Mouse (Mus musculus) cortical plate, adult 2 months (tissue): Measurements from ENCODE around the gene 9130213A22Rik.

Experiments
- CTCF ChIP-seq: fragments of 200-500 bp; IDR thresholded peaks from 2 replicates; pipeline ENCODE4 v1.5.1; 2011; ENCODE audit warnings: mild to moderate bottlenecking, control low read depth, low read length; ENCODE audit not compliant: insufficient read depth; ENCODE audit errors: extremely low read depth
- POLR2A ChIP-seq: fragments of 200-500 bp; IDR thresholded peaks from 2 replicates; pipeline ENCODE4 v1.6.1; 2011; ENCODE audit warnings: mild to moderate bottlenecking, low read length, control low read depth; ENCODE audit not compliant: insufficient read depth; ENCODE audit errors: extremely low read depth

- no peak for TF ChIP-seq CTCF
- TF ChIP-seq POLR2A: no peak
Observed at GRCm38 (mm10) chr11:69072666-69073064, 49.7 kb downstream of the 9130213A22Rik start.
